Mouse (Mus musculus): ENCODE data around the gene Tmem39a. TPM values are rescaled to one million over a fixed set of nuclear protein-coding genes. Genes with fewer than 3 reads are reported as not detected.

The Tmem39a gene
- polyA plus RNA-seq, 1 experiment from 2014 or later, result 41.5 TPM

DNA sequence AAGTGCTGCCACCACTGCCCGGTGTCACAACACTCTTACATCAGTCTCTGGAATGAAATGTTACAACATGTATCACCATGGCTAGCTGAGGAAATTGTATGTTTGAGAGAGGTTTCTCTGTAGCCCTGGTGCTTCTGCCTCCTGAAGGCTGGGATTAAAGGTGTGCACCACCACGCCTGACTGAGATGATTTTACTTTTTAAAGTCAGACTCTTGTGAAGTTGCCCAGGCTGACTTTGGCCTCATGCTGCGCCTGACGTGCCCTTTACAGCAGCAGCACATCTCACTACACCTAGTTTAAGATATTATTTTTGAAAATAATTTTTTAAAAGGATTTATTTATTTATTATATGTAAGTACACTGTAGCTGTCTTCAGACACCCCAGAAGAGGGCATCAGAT lies 34.4 kb downstream of the Tmem39a start:
- no peaks in the 10 kb centered on the region for H3K27me3 ChIP-seq
- no peak overlapping the region for H3K4me3 ChIP-seq
- H3K36me3 ChIP-seq, result peaks cover 37% of the 10 kb centered on the region
- no peak for ATAC-seq (replicated peaks)
- no peak overlapping the region for H3K27ac ChIP-seq (replicated peaks)
- H3K9me3 ChIP-seq, result no peaks in the 10 kb centered on the region
- H3K9ac ChIP-seq (replicated peaks), result no peak overlapping the region
- no peak overlapping the region for H3K4me2 ChIP-seq (replicated peaks)
- H3K4me1 ChIP-seq, result no peaks in the 10 kb centered on the region
- 94% methylated on average over 4 of the region's 4 CpGs for WGBS

GRCm38 (mm10) chr16:38594435-38594834 lies 35.9 kb downstream of the Tmem39a start:
- Histone ChIP-seq H3K9me3 (no peaks in the 10 kb centered on the region), H3K4me1 (no peaks in the 10 kb centered on the region), H3K9ac (replicated peaks) (no peak overlapping the region), H3K27ac (replicated peaks) (no peak overlapping the region), H3K4me3 (no peak overlapping the region), H3K4me2 (replicated peaks) (no peak overlapping the region), H3K27me3 (no peaks in the 10 kb centered on the region), H3K36me3 (peaks cover 24% of the 10 kb centered on the region)
- 82% methylated on average over 1 of the region's 1 CpGs for WGBS
- no peak for ATAC-seq (replicated peaks)

GRCm38 (mm10) chr16:38596099-38596498 lies 37.6 kb downstream of the Tmem39a start:
- H3K27ac ChIP-seq (replicated peaks), result no peak overlapping the region
- no peaks in the 10 kb centered on the region for H3K4me1 ChIP-seq
- 68% methylated on average over 2 of the region's 2 CpGs for WGBS
- H3K27me3 ChIP-seq, result no peaks in the 10 kb centered on the region
- peaks cover 14% of the 10 kb centered on the region for H3K36me3 ChIP-seq
- H3K9ac ChIP-seq (replicated peaks), result no peak overlapping the region
- no peaks in the 10 kb centered on the region for H3K9me3 ChIP-seq
- no peak overlapping the region for H3K4me3 ChIP-seq
- no peak overlapping the region for H3K4me2 ChIP-seq (replicated peaks)
- ATAC-seq (replicated peaks), result no peak

DNA sequence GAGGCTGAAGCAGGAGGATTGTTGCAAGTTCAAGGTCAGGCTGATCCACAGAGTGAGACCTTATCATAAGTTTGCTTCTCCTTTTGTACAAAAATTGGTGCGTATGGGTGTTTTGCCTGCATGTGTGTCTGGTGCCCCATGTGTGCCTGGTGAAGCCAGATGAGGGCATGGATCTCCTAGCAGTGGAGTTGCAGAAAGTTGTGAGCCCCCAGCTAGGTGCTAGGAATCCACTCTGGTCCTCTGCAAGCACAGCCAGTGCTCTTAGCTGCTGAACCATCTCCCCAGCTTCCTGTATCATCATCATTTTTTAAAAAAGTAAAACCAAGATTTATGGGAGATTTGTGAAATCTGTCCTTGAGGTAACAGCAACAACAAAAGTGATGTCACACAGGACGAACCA lies 38.2 kb downstream of the Tmem39a start:
- Histone ChIP-seq H3K4me1 (no peaks in the 10 kb centered on the region), H3K9ac (replicated peaks) (no peak overlapping the region), H3K4me2 (replicated peaks) (no peak overlapping the region), H3K27me3 (no peaks in the 10 kb centered on the region), H3K27ac (replicated peaks) (no peak overlapping the region), H3K9me3 (no peaks in the 10 kb centered on the region), H3K36me3 (peaks cover 9% of the 10 kb centered on the region), H3K4me3 (no peak overlapping the region)
- no peak for ATAC-seq (replicated peaks)
- WGBS, result 96% methylated on average over 2 of the region's 2 CpGs

DNA sequence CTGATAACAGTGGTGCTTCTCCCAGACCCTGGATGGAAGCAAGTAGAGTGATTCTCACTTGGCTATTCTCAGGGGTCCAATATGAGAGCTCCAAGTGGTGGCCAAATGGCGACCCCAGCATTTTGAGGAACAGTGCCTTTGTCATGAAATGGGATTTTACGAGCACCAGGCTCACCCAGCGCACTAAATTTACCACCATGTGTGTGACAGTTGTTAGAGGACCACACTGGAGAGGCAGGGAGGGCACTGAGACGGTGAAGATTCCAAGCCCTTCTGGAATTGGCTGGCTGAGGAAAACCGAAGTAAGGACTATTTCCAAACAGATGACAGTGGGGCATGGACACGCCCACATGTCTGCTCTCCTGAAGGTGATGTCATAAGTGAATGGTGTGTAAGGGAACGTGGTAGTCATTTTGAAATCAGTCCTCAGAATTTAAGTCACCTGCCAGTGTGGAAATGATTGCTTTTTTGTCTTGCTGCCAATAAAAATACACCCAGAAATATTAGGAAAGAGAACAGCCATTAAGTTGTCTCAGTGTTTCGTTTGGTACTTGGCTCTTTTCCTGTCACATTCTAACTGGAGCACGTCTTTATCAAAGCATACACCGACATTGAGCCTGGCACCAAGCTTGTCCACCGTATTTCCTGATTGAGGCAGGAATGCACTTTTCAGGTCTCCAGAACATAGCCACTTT lies 40.6 kb downstream of the Tmem39a start:
- Histone ChIP-seq H3K36me3 (peaks cover 3% of the 10 kb centered on the region; the same call in 1 of the 2 replicates), H3K4me1 (no peaks in the 10 kb centered on the region), H3K9me3 (no peaks in the 10 kb centered on the region), H3K27me3 (no peaks in the 10 kb centered on the region), H3K27ac (replicated peaks) (no peak overlapping the region), H3K4me2 (replicated peaks) (no peak overlapping the region), H3K9ac (replicated peaks) (no peak overlapping the region), H3K4me3 (no peak overlapping the region)
- no peak for ATAC-seq (replicated peaks)
- WGBS, result 76% methylated on average over 11 of the region's 11 CpGs

DNA sequence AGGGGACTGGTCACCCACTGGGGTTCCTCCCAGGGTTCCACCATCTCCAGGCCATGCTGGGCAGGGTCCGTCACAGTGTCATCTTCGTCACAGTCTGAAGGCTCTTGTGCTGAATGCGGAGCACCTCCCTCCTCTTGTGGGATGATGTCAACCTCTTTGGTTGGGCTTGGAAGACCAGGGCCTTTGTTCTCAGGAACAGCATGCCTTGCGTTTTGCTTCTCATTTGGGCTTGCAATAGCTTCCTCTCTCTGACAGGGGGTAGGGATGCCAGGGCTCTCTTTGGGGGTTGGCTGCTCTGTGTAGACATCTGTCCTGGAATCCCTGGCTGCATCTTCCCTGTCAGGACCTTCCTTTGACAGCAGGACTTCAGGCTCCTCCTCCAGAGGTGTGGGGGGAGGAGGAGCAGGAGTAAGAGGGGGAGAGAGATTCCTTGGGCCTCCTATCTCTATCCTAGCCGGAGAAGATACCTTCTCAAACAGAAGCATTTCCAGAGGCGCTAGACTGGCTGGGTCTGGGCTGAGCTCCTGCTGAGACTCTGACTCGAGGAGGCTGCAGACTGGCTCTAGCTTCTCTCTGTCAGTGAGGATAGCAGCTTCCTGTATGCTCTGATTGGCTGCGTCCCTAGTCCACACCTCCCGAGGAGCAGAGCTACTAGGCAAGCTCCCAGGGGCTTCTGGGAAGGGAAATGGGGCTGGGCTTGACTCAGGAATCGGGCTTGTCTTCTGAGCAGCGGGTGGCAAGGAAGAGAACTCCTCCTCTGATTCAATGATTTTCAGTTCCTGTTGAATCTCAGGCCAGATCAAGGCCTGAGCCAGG lies 44.7 kb downstream of the Tmem39a start:
- Histone ChIP-seq H3K4me3 (no peak overlapping the region), H3K9me3 (no peaks in the 10 kb centered on the region), H3K4me2 (replicated peaks) (no peak overlapping the region), H3K27me3 (no peaks in the 10 kb centered on the region), H3K27ac (replicated peaks) (no peak overlapping the region), H3K36me3 (no peaks in the 10 kb centered on the region), H3K4me1 (no peaks in the 10 kb centered on the region), H3K9ac (replicated peaks) (no peak overlapping the region)
- ATAC-seq (replicated peaks), result 0 out of 2 replicates have a peak, but pooled peaks have one; percentile 46
- WGBS, result 52% methylated on average over 11 of the region's 11 CpGs

GRCm38 (mm10) chr16:38606509-38606908 lies 48.0 kb downstream of the Tmem39a start:
- H3K4me3 ChIP-seq, result no peak overlapping the region
- no peak for ATAC-seq (replicated peaks)
- H3K4me1 ChIP-seq, result no peaks in the 10 kb centered on the region
- H3K9me3 ChIP-seq, result no peaks in the 10 kb centered on the region
- no peaks in the 10 kb centered on the region for H3K36me3 ChIP-seq
- 90% methylated on average over 7 of the region's 7 CpGs for WGBS
- no peak overlapping the region for H3K27ac ChIP-seq (replicated peaks)
- no peak overlapping the region for H3K9ac ChIP-seq (replicated peaks)
- H3K4me2 ChIP-seq (replicated peaks), result no peak overlapping the region
- H3K27me3 ChIP-seq, result no peaks in the 10 kb centered on the region

GRCm38 (mm10) chr16:38608687-38609086 lies 50.2 kb downstream of the Tmem39a start:
- no peak overlapping the region for H3K9ac ChIP-seq (replicated peaks)
- no peaks in the 10 kb centered on the region for H3K9me3 ChIP-seq
- ATAC-seq (replicated peaks), result no peak
- H3K4me1 ChIP-seq, result no peaks in the 10 kb centered on the region
- no peaks in the 10 kb centered on the region for H3K27me3 ChIP-seq
- no peak overlapping the region for H3K4me3 ChIP-seq
- H3K36me3 ChIP-seq, result no peaks in the 10 kb centered on the region
- H3K4me2 ChIP-seq (replicated peaks), result no peak overlapping the region
- 87% methylated on average over 12 of the region's 12 CpGs for WGBS
- no peak overlapping the region for H3K27ac ChIP-seq (replicated peaks)

GRCm38 (mm10) chr16:38609092-38609491 lies 50.6 kb downstream of the Tmem39a start:
- no peaks in the 10 kb centered on the region for H3K9me3 ChIP-seq
- H3K27me3 ChIP-seq, result no peaks in the 10 kb centered on the region
- no peak overlapping the region for H3K4me3 ChIP-seq
- ATAC-seq (replicated peaks), result no peak
- WGBS, result 68% methylated on average over 18 of the region's 18 CpGs
- no peak overlapping the region for H3K4me2 ChIP-seq (replicated peaks)
- H3K4me1 ChIP-seq, result no peaks in the 10 kb centered on the region
- no peak overlapping the region for H3K27ac ChIP-seq (replicated peaks)
- no peak overlapping the region for H3K9ac ChIP-seq (replicated peaks)
- no peaks in the 10 kb centered on the region for H3K36me3 ChIP-seq

- Histone ChIP-seq H3K27ac (replicated peaks) (no peak overlapping the region), H3K9me3 (no peaks in the 10 kb centered on the region)
- 80% methylated on average over 5 of the region's 5 CpGs for WGBS
Observed at GRCm38 (mm10) chr16:38612646-38613045, 54.1 kb downstream of the Tmem39a start.

GRCm38 (mm10) chr16:38613646-38614045 lies 55.1 kb downstream of the Tmem39a start:
- no peak overlapping the region for H3K27ac ChIP-seq (replicated peaks)
- H3K27me3 ChIP-seq, result no peaks in the 10 kb centered on the region
- no peak overlapping the region for H3K9ac ChIP-seq (replicated peaks)
- no peaks in the 10 kb centered on the region for H3K36me3 ChIP-seq
- no peak for ATAC-seq (replicated peaks)
- WGBS, result 91% methylated on average over 6 of the region's 6 CpGs
- H3K4me2 ChIP-seq (replicated peaks), result no peak overlapping the region
- no peaks in the 10 kb centered on the region for H3K9me3 ChIP-seq
- H3K4me3 ChIP-seq, result no peak overlapping the region
- H3K4me1 ChIP-seq, result no peaks in the 10 kb centered on the region

More at GRCm38 (mm10) chr16:38612646-38613045, 54.1 kb downstream of the Tmem39a start:
- H3K4me3 ChIP-seq, result no peak overlapping the region
- H3K4me1 ChIP-seq, result no peaks in the 10 kb centered on the region
- no peak overlapping the region for H3K9ac ChIP-seq (replicated peaks)
- H3K36me3 ChIP-seq, result no peaks in the 10 kb centered on the region
- no peak for ATAC-seq (replicated peaks)
- H3K27me3 ChIP-seq, result no peaks in the 10 kb centered on the region
- H3K4me2 ChIP-seq (replicated peaks), result no peak overlapping the region

- Histone ChIP-seq H3K27ac (replicated peaks) (no peak overlapping the region), H3K27me3 (no peaks in the 10 kb centered on the region), H3K9ac (replicated peaks) (no peak overlapping the region), H3K4me2 (replicated peaks) (no peak overlapping the region), H3K36me3 (no peaks in the 10 kb centered on the region), H3K9me3 (no peaks in the 10 kb centered on the region), H3K4me1 (no peaks in the 10 kb centered on the region), H3K4me3 (no peak overlapping the region)
- ATAC-seq (replicated peaks), result no peak
- 93% methylated on average over 13 of the region's 13 CpGs for WGBS
Observed at GRCm38 (mm10) chr16:38617977-38618376, 59.5 kb downstream of the Tmem39a start.
